Mouse (Mus musculus) heart, postnatal 0 days (tissue): ENCODE data around the gene Adam23.

Source experiments
- CTCF ChIP-seq: IDR thresholded peaks from 2 replicates; pipeline ENCODE4 v1.5.1; 2016; ENCODE audit warnings: antibody characterized with exemption, control low read depth, low read depth
- EP300 ChIP-seq: IDR thresholded peaks from 2 replicates; pipeline ENCODE4 v1.6.1; 2016; ENCODE audit warnings: antibody characterized with exemption, low read depth

- TF ChIP-seq CTCF (no peak), EP300 (no peak)
Measured at GRCm38 (mm10) chr1:63459926-63460325, 14.2 kb downstream of the Adam23 start.
